Mouse (Mus musculus): ENCODE data around the gene C130074G19Rik.

Gene C130074G19Rik

GRCm38 (mm10) chr1:184844326-184845066 lies 38.5 kb downstream of the C130074G19Rik start:
- peak; percentile 47 for DNase-seq (ENCODE audit: low spot score)

- DNase-seq (ENCODE audit: low spot score): no peak
Measured at GRCm38 (mm10) chr1:184837649-184838048, 45.4 kb downstream of the C130074G19Rik start.

DNA sequence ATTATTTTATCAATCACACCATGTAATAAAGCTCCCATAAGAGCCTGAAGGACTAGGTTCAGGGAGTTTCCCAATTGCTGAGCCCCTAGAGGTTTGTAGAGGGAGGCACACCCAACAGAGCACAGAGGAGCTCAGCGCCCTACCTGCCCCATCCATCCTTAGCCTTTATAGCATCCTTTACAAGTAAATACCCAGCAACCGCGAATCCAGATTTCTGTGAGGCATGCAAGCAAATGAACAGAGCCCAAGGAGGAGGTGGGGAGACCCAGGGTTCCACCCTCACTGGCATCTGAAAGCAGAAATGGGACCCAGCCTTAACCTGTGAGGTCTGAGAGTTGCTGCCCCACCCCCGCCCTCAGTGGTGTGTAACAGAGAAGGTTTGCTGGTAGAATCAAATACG lies 46.7 kb downstream of the C130074G19Rik start:
- no peak for DNase-seq (ENCODE audit: low spot score)

DNA sequence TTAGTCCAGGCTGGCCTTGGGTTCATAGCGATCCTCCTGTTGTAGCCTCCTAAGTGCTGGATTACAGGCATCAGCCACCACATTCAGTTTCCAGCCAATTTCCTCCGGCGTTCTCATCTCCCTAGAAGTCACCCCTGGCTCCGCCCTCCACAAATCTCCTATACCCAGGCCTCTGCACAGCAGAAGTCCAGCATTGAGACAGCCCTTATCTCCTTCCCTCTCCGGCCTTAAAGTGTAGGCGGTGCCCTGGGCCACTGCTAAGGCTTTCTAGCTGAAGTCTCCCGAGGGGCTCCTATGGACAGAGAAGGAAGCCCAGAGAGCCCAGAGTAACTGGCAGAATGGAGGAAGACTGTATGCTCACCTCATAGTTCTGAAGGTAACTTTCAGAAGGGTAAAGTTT lies 49.5 kb downstream of the C130074G19Rik start:
- no peak for DNase-seq (ENCODE audit: low spot score)

- DNase-seq (ENCODE audit: low spot score): no peak
Measured at GRCm38 (mm10) chr1:184832211-184832610, 50.8 kb downstream of the C130074G19Rik start.

DNA sequence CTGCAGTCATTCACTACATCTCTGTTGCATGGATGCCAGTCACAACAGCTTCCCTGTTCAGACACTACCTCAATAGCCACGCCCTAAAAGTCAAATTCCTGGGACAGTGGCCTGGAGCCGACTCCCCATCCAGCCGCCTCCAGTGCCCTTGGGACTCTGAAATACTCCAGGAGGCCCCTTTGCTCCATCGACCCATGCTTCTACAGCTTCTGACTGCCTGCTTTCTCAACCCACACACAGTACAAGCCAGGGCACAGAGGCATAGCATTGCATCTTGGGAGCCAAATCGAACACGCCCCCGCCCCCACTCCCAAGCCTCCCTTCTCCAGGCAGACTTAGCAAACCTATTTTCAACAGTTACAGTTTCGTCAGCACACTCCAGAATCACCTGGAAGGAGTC lies 53.1 kb downstream of the C130074G19Rik start:
- no peak for DNase-seq (ENCODE audit: low spot score)

DNA sequence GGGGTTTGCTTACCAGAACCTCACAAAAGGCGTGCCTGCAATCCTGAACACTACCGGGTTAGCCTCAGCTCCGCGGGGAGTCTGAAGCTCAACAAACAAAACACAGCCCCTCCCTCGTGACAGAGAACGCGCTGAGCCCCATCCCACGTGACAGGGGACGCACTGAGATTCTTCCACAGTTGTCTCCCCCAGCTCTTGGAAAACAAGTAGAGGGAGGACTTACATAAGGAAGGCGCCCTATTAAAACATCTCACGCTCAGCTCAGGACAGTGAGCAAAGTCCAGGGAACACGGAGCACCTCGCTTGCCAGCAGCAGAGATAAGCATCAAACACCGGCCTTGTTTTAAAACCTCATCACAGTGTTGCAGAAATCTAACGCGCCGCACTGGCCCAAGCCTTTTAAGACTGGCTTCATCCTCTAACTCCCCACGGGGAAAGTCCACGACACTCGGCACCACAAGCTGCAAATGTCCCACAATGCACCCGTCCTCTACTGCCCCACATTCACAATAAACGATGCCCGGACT lies 55.8 kb downstream of the C130074G19Rik start:
- DNase-seq (ENCODE audit: low spot score): no peak

DNA sequence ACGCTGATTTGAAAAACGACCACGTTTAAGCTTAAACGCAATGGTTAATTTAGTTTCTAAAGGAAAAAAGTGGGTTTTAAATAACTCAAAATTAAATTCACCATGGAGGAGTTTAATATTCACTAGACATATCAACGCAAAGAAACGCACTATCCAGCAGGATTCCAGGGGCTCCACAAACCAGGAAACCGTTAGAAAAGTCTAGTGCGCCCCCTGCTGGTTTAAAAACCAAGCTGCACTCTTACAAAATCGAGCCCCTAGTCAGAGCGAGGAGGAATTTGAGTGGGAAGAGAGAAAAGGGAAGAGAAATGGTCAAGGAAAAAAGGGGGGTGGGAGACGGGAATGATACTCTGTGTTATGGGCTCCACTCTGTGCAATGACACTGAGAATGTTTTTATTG lies 57.9 kb downstream of the C130074G19Rik start:
- no peak for DNase-seq (ENCODE audit: low spot score)

GRCm38 (mm10) chr1:184824439-184824851 lies 58.6 kb downstream of the C130074G19Rik start:
- DNase-seq (ENCODE audit: low spot score): peak; percentile 91

- DNase-seq (ENCODE audit: low spot score): no peak
Measured at GRCm38 (mm10) chr1:184822678-184823077, 60.3 kb downstream of the C130074G19Rik start.
